Mouse (Mus musculus) bone marrow macrophage, adult 2 months (primary cell): Measurements from ENCODE around the gene Rnf26. TPM values are rescaled to one million over a fixed set of nuclear protein-coding genes. Genes with fewer than 3 reads are reported as not detected.
"Not testable (repeated sequence)": the region's sequence is repeated elsewhere in the genome, so short reads cannot be mapped to it uniquely, and the experiment has no call there.

ENCODE experiments used
- H3K27ac ChIP-seq: 2 replicates; pipeline ENCODE4 v1.5.1; 2012; ENCODE audit warnings: low read depth, low read length; ENCODE audit not compliant: insufficient read depth
- H3K4me1 ChIP-seq: 2 replicates; pipeline ENCODE4 v1.6.1; 2012; ENCODE audit warnings: low read length; ENCODE audit not compliant: control insufficient read depth, insufficient read depth
- H3K4me3 ChIP-seq: 2 replicates; pipeline ENCODE4 v1.5.1; 2012; ENCODE audit warnings: mild to moderate bottlenecking, low read length, moderate library complexity; ENCODE audit not compliant: insufficient read depth
- CTCF ChIP-seq: IDR thresholded peaks from 2 replicates; pipeline ENCODE4 v1.5.1; 2012; ENCODE audit warnings: low read depth, mild to moderate bottlenecking, low read length, moderate library complexity
- POLR2A ChIP-seq: IDR thresholded peaks from 2 replicates; pipeline ENCODE4 v1.6.1; 2012; ENCODE audit warnings: mild to moderate bottlenecking, low read depth, low read length, borderline replicate concordance
- polyA plus RNA-seq: library from polyadenylated mRNA; stranded (reverse); fragments of >200 nt; gene quantifications from 2 replicates; pipeline ENCODE4 v1.2.4, GENCODE M21; 2012; ENCODE audit not compliant: missing spikeins, insufficient read depth, insufficient read length

The Rnf26 gene
- polyA plus RNA-seq, 1 experiment = 25.0 TPM

- H3K4me3 ChIP-seq = no peak overlapping the region
- peaks cover 27% of the 10 kb centered on the region for H3K4me1 ChIP-seq
- no peak for TF ChIP-seq POLR2A
- H3K27ac ChIP-seq = no peak overlapping the region
Observed at GRCm38 (mm10) chr9:44126746-44127145, 13.4 kb upstream of the Rnf26 start.

- no peak overlapping the region for H3K27ac ChIP-seq
Observed at GRCm38 (mm10) chr9:44125546-44126428, 12.5 kb upstream of the Rnf26 start.

GRCm38 (mm10) chr9:44125026-44125425, 11.7 kb upstream of the Rnf26 start:
- TF ChIP-seq POLR2A (no peak), CTCF (no peak)
- Histone ChIP-seq H3K27ac (no peak overlapping the region), H3K4me3 (no peak overlapping the region), H3K4me1 (peaks cover 24% of the 10 kb centered on the region)

More at GRCm38 (mm10) chr9:44125546-44126428, 12.5 kb upstream of the Rnf26 start:
- Histone ChIP-seq H3K4me1 (peaks cover 27% of the 10 kb centered on the region), H3K4me3 (no peak overlapping the region)
- TF ChIP-seq POLR2A = no peak
- TF ChIP-seq CTCF = peak; percentile 86

GRCm38 (mm10) chr9:44124317-44124716, 11.0 kb upstream of the Rnf26 start:
- Histone ChIP-seq H3K4me1 (peaks cover 18% of the 10 kb centered on the region), H3K4me3 (no peak overlapping the region), H3K27ac (no peak overlapping the region)
- TF ChIP-seq CTCF = no peak
- no peak for TF ChIP-seq POLR2A

- H3K4me1 ChIP-seq = no peaks in the 10 kb centered on the region
- H3K4me3 ChIP-seq = no peak overlapping the region
- TF ChIP-seq CTCF (no peak), POLR2A (no peak)
- H3K27ac ChIP-seq = no peak overlapping the region
Observed at GRCm38 (mm10) chr9:44119948-44120465, 6.7 kb upstream of the Rnf26 start.

GRCm38 (mm10) chr9:44119011-44119410, 5.7 kb upstream of the Rnf26 start:
- H3K4me1 ChIP-seq = peaks cover 2% of the 10 kb centered on the region; the same call in 1 of the 2 replicates
- H3K4me3 ChIP-seq = no peak overlapping the region
- no peak overlapping the region for H3K27ac ChIP-seq
- TF ChIP-seq CTCF (peak; percentile 73), POLR2A (no peak)

GRCm38 (mm10) chr9:44116182-44116581, 2.9 kb upstream of the Rnf26 start:
- Histone ChIP-seq H3K4me3 (no peak overlapping the region), H3K4me1 (peaks cover 2% of the 10 kb centered on the region; the same call in 1 of the 2 replicates), H3K27ac (no peak overlapping the region)
- TF ChIP-seq CTCF (no peak), POLR2A (no peak)

- no peak overlapping the region for H3K4me3 ChIP-seq
- peaks cover 2% of the 10 kb centered on the region; the same call in 1 of the 2 replicates for H3K4me1 ChIP-seq
- no peak for TF ChIP-seq POLR2A
- no peak; the same call in 1 of the 2 replicates for TF ChIP-seq CTCF
- no peak overlapping the region for H3K27ac ChIP-seq
Observed at GRCm38 (mm10) chr9:44115599-44115998, 2.3 kb upstream of the Rnf26 start.

- H3K4me3 ChIP-seq = no peak overlapping the region
- peaks cover 5% of the 10 kb centered on the region; the same call in 1 of the 2 replicates for H3K4me1 ChIP-seq
- no peak for TF ChIP-seq CTCF
- H3K27ac ChIP-seq = no peak overlapping the region
Observed at GRCm38 (mm10) chr9:44114453-44114852, 1.1 kb upstream of the Rnf26 start.

- H3K27ac ChIP-seq, H3K4me1 ChIP-seq, H3K4me3 ChIP-seq: not testable (repeated sequence)
Observed at GRCm38 (mm10) chr9:44111909-44112308, 1.4 kb downstream of the Rnf26 start.
